Mouse (Mus musculus): ENCODE data around the gene Klhl21. TPM values are rescaled to one million over a fixed set of nuclear protein-coding genes. Genes with fewer than 3 reads are reported as not detected.
A peak's percentile ranks its signal among the peaks of the same experiment; 100 is the strongest.

Klhl21 gene
- polyA plus RNA-seq, 1 experiment from 2014 or later: 23.2 TPM

- Histone ChIP-seq H3K27ac (replicated peaks) (peak overlapping the region; percentile 95), H3K4me1 (peaks cover 62% of the 10 kb centered on the region), H3K9me3 (no peaks in the 10 kb centered on the region), H3K27me3 (replicated peaks) (no peaks in the 10 kb centered on the region), H3K36me3 (peaks cover 31% of the 10 kb centered on the region), H3K4me2 (peak overlapping the region; percentile 99), H3K9ac (peak overlapping the region; percentile 94), H3K4me3 (peak overlapping the region; percentile 87)
- ATAC-seq (ENCODE audit: extremely low read depth, insufficient number of reproducible peaks, low FRiP score, low TSS enrichment): peak; percentile 45
- under 1% methylated on average over 111 of the region's 115 CpGs for WGBS
Observed at GRCm38 (mm10) chr4:152009076-152010051, 761 bp downstream of the Klhl21 start.

GRCm38 (mm10) chr4:152010091-152010706, 1.6 kb downstream of the Klhl21 start:
- H3K9ac ChIP-seq: peak overlapping the region; percentile 94
- peak overlapping the region; percentile 99 for H3K4me2 ChIP-seq
- no peaks in the 10 kb centered on the region for H3K27me3 ChIP-seq (replicated peaks)
- H3K4me1 ChIP-seq: peaks cover 62% of the 10 kb centered on the region
- peak overlapping the region; percentile 95 for H3K27ac ChIP-seq (replicated peaks)
- H3K4me3 ChIP-seq: peak overlapping the region; percentile 87
- WGBS: under 1% methylated on average over 10 of the region's 10 CpGs
- H3K36me3 ChIP-seq: peaks cover 39% of the 10 kb centered on the region
- no peaks in the 10 kb centered on the region for H3K9me3 ChIP-seq
- ATAC-seq (ENCODE audit: extremely low read depth, insufficient number of reproducible peaks, low FRiP score, low TSS enrichment): peak; percentile 6; the same call in 1 of the 2 replicates

DNA sequence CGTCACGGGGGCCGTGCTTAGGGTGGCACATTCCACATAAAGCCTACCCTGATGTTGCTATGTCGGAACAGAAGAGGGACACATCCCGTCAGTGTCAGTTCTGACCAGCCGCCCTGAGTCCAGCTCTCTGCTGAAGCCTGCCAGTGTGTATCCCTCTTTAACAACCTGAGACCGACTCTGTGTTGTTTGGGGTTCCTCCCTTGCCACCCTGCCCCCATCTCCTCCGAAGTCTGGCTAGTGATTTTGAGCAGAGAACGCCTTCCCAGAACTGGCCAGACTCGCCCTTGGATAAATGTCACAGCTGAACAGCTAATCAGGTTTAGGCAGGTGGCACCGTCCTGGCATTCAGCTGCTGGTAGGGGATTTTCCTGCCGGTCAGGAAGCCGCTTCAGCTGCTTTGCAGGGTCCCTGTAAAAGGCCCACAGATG, 2.1 kb downstream of the Klhl21 start:
- Histone ChIP-seq H3K4me1 (peaks cover 62% of the 10 kb centered on the region), H3K4me3 (peak overlapping the region; percentile 87), H3K27me3 (replicated peaks) (no peaks in the 10 kb centered on the region), H3K27ac (replicated peaks) (peak overlapping the region; percentile 95), H3K4me2 (peak overlapping the region; percentile 99), H3K9ac (peak overlapping the region; percentile 94), H3K36me3 (peaks cover 44% of the 10 kb centered on the region), H3K9me3 (no peaks in the 10 kb centered on the region)
- ATAC-seq (ENCODE audit: extremely low read depth, insufficient number of reproducible peaks, low FRiP score, low TSS enrichment): peak; percentile 2; the same call in 1 of the 2 replicates
- 3% methylated on average over 13 of the region's 13 CpGs for WGBS

GRCm38 (mm10) chr4:152011171-152011760, 2.7 kb downstream of the Klhl21 start:
- Histone ChIP-seq H3K4me3 (peak overlapping the region; percentile 87), H3K4me2 (peak overlapping the region; percentile 99), H3K9ac (peak overlapping the region; percentile 94), H3K27me3 (replicated peaks) (no peaks in the 10 kb centered on the region), H3K9me3 (no peaks in the 10 kb centered on the region), H3K4me1 (peaks cover 62% of the 10 kb centered on the region), H3K27ac (replicated peaks) (peak overlapping the region; percentile 95), H3K36me3 (peaks cover 50% of the 10 kb centered on the region)
- 42% methylated on average over 8 of the region's 8 CpGs for WGBS
- ATAC-seq (ENCODE audit: extremely low read depth, insufficient number of reproducible peaks, low FRiP score, low TSS enrichment): no peak

DNA sequence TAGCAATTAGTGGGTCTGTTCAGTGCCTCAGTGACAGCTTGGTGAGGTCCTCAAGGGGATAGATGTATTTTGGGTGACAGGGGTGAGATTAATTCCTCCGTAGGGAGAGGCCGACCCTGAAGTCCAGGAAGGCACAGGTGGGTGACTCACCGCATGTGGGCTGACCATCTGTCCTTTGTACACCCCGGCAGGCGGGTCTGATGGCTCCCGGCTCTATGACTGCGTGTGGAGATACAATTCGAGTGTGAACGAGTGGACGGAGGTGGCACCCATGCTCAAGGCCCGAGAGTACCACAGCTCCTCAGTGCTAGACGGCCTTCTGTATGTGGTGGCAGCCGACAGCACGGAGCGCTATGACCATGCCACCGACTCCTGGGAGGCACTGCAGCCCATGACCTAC, 3.5 kb downstream of the Klhl21 start:
- Histone ChIP-seq H3K9ac (peak overlapping the region; percentile 94), H3K27me3 (replicated peaks) (no peaks in the 10 kb centered on the region), H3K27ac (replicated peaks) (peak overlapping the region; percentile 80; the same call in 1 of the 2 replicates), H3K4me2 (peak overlapping the region; percentile 99), H3K4me1 (peaks cover 53% of the 10 kb centered on the region), H3K9me3 (no peaks in the 10 kb centered on the region), H3K36me3 (peaks cover 58% of the 10 kb centered on the region), H3K4me3 (peak overlapping the region; percentile 87)
- WGBS: 78% methylated on average over 16 of the region's 16 CpGs
- ATAC-seq (ENCODE audit: extremely low read depth, insufficient number of reproducible peaks, low FRiP score, low TSS enrichment): no peak

- Histone ChIP-seq H3K4me2 (peak overlapping the region; percentile 99), H3K27me3 (replicated peaks) (no peaks in the 10 kb centered on the region), H3K9ac (peak overlapping the region; percentile 69), H3K4me3 (peak overlapping the region; percentile 24), H3K9me3 (no peaks in the 10 kb centered on the region), H3K27ac (replicated peaks) (peak overlapping the region; percentile 80), H3K36me3 (peaks cover 69% of the 10 kb centered on the region), H3K4me1 (peaks cover 42% of the 10 kb centered on the region)
- no peak for ATAC-seq (ENCODE audit: extremely low read depth, insufficient number of reproducible peaks, low FRiP score, low TSS enrichment)
- 64% methylated on average over 12 of the region's 12 CpGs for WGBS
Observed at GRCm38 (mm10) chr4:152013036-152013813, 4.6 kb downstream of the Klhl21 start.

GRCm38 (mm10) chr4:152019073-152019472, 10.5 kb downstream of the Klhl21 start:
- H3K36me3 ChIP-seq: peaks cover 100% of the 10 kb centered on the region
- no peak for ATAC-seq (ENCODE audit: extremely low read depth, insufficient number of reproducible peaks, low FRiP score, low TSS enrichment)
- WGBS: 78% methylated on average over 6 of the region's 6 CpGs

DNA sequence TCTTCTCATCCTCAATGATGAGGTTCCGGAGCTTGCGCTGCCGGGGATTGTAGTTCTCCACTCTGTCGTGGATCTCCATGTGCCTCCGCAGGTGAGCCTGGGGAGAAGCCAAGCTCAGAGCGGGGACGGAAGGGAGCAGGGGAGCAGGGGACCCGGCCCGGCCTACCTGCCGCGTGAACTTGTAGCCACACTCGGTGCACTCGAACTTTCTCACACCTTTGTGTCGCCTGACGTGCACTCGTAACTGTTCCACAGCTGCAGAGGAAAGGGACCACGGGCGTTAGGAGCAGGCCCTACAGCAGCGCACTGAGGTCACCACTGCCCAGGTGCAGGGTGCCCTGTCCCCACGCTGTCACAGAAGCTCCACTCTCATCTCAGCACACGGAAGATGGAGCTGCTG, 11.4 kb downstream of the Klhl21 start:
- H3K9ac ChIP-seq: no peak overlapping the region
- no peaks in the 10 kb centered on the region for H3K9me3 ChIP-seq
- ATAC-seq (ENCODE audit: extremely low read depth, insufficient number of reproducible peaks, low FRiP score, low TSS enrichment): no peak
- no peak overlapping the region for H3K4me3 ChIP-seq
- no peak overlapping the region for H3K27ac ChIP-seq (replicated peaks)
- H3K4me1 ChIP-seq: peaks cover 9% of the 10 kb centered on the region
- H3K27me3 ChIP-seq (replicated peaks): no peaks in the 10 kb centered on the region
- WGBS: 84% methylated on average over 21 of the region's 21 CpGs
- no peak overlapping the region for H3K4me2 ChIP-seq
- peaks cover 100% of the 10 kb centered on the region for H3K36me3 ChIP-seq

More at GRCm38 (mm10) chr4:152019073-152019472, 10.5 kb downstream of the Klhl21 start:
- peaks cover 2% of the 10 kb centered on the region for H3K4me1 ChIP-seq
- no peak overlapping the region for H3K27ac ChIP-seq (replicated peaks)
- 0 out of 2 replicates have a peak overlapping the region, but pooled peaks have one; percentile 16 for H3K9ac ChIP-seq
- no peak overlapping the region for H3K4me2 ChIP-seq
- H3K27me3 ChIP-seq (replicated peaks): no peaks in the 10 kb centered on the region
- no peaks in the 10 kb centered on the region for H3K9me3 ChIP-seq
- H3K4me3 ChIP-seq: no peak overlapping the region

DNA sequence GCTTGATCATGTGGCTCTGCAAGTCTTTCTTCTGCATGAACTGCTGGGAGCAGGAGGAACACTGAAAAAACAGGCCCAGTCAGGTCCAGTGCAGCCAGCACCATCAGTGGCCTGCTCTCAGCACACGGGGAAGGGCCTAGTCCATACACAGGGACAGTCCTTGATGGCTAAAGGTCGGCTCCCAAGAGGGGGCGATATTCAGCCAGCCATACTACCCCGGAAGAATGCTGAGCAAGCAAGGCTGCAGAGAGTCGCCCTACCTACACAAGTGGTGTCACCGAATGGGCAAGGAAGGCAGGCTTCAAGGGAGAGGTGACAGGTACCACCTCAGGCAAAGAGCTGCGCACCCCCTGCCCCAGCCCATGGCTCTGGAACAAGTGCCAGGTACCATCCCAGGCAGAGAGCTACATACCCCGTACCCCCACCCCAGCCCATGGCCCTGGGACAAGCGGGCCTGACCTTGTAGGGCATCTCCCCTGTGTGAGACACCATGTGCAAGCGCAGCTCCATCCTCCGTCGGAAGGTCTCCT, 13.0 kb downstream of the Klhl21 start:
- no peak overlapping the region for H3K4me2 ChIP-seq
- no peak for ATAC-seq (ENCODE audit: extremely low read depth, insufficient number of reproducible peaks, low FRiP score, low TSS enrichment)
- H3K27ac ChIP-seq (replicated peaks): no peak overlapping the region
- H3K4me1 ChIP-seq: peaks cover 25% of the 10 kb centered on the region
- H3K27me3 ChIP-seq (replicated peaks): no peaks in the 10 kb centered on the region
- no peaks in the 10 kb centered on the region for H3K9me3 ChIP-seq
- no peak overlapping the region for H3K9ac ChIP-seq
- H3K36me3 ChIP-seq: peaks cover 95% of the 10 kb centered on the region
- 71% methylated on average over 12 of the region's 12 CpGs for WGBS
- H3K4me3 ChIP-seq: no peak overlapping the region

DNA sequence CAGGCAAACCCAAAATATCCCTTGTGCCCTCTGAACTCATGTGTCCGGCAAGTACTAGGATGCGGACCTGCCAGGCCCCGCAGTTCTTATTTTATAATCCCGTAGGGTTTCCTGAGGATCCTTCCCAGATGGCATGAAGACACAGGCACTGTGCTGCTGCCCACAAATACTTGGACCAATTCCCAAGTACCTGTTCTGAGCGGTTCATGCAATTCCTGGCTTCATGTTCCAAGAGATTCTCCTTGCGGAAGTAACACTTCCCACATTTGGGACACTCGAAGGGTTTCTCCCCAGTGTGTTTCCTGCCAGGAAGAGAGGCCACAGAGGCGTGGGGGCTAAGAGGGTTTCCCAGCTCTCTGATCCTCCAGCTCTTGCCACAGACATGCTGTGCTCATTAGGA, 13.9 kb downstream of the Klhl21 start:
- 0 out of 2 replicates have a peak overlapping the region, but pooled peaks have one; percentile 33 for H3K9ac ChIP-seq
- 76% methylated on average over 8 of the region's 8 CpGs for WGBS

More for the DNA sequence above, 13.9 kb downstream of the Klhl21 start:
- Histone ChIP-seq H3K27ac (replicated peaks) (no peak overlapping the region), H3K36me3 (peaks cover 86% of the 10 kb centered on the region), H3K4me2 (no peak overlapping the region), H3K4me3 (no peak overlapping the region), H3K4me1 (peaks cover 30% of the 10 kb centered on the region), H3K27me3 (replicated peaks) (no peaks in the 10 kb centered on the region), H3K9me3 (no peaks in the 10 kb centered on the region)
- no peak for ATAC-seq (ENCODE audit: extremely low read depth, insufficient number of reproducible peaks, low FRiP score, low TSS enrichment)
